Mouse (Mus musculus) right cerebral cortex, postnatal 10 days (tissue): ENCODE measurements at regions not wholly inside any gene's neighbourhood (a gene's known extent, or its start where the extent isn't known, plus 50 kb on each side); places are given as distances from the start of the nearest gene placed in this dataset.

Experiments
- DNase-seq, 2 experiments: peaks; one replicate each; pipeline ENCODE4 v3.0.0; 2021; ENCODE audit warnings: low spot score in 2 of 2

GRCm38 (mm10) chr12:12570563-12571251 lies 308.8 kb downstream of the Fam49a start:
- DNase-seq = no peak

- no peak for DNase-seq
Observed at GRCm38 (mm10) chr12:12567734-12568104, 305.8 kb downstream of the Fam49a start.

GRCm38 (mm10) chr12:12567058-12567733 lies 305.3 kb downstream of the Fam49a start:
- peak; percentile 49 to 70 for DNase-seq

GRCm38 (mm10) chr12:12562267-12562666 lies 300.3 kb downstream of the Fam49a start:
- DNase-seq = no peak

GRCm38 (mm10) chr12:12551818-12552217 lies 289.9 kb downstream of the Fam49a start:
- DNase-seq = no peak

- no peak for DNase-seq
Observed at GRCm38 (mm10) chr12:12549649-12550048, 287.7 kb downstream of the Fam49a start.

- DNase-seq = no peak
Observed at GRCm38 (mm10) chr12:12548688-12549087, 286.7 kb downstream of the Fam49a start.

- DNase-seq = no peak
Observed at GRCm38 (mm10) chr12:12547477-12547876, 285.5 kb downstream of the Fam49a start.

- no peak for DNase-seq
Observed at GRCm38 (mm10) chr12:12546372-12547031, 284.6 kb downstream of the Fam49a start.

GRCm38 (mm10) chr12:12541076-12542070 lies 279.4 kb downstream of the Fam49a start:
- no peak for DNase-seq

GRCm38 (mm10) chr12:12539291-12539690 lies 277.4 kb downstream of the Fam49a start:
- DNase-seq = no peak

GRCm38 (mm10) chr12:12534779-12535178 lies 272.8 kb downstream of the Fam49a start:
- DNase-seq = no peak

- no peak for DNase-seq
Observed at GRCm38 (mm10) chr12:12530796-12531195, 268.9 kb downstream of the Fam49a start.

GRCm38 (mm10) chr12:12529541-12529940 lies 267.6 kb downstream of the Fam49a start:
- DNase-seq = no peak

- no peak for DNase-seq
Observed at GRCm38 (mm10) chr12:12528478-12528981, 266.6 kb downstream of the Fam49a start.

GRCm38 (mm10) chr12:12527766-12528477 lies 266.0 kb downstream of the Fam49a start:
- DNase-seq = peak in 1 of 2 experiments; percentile 27

- peak in 1 of 2 experiments; percentile 28 for DNase-seq
Observed at GRCm38 (mm10) chr12:12527366-12527765, 265.4 kb downstream of the Fam49a start.

GRCm38 (mm10) chr12:12520311-12520852 lies 258.4 kb downstream of the Fam49a start:
- DNase-seq = no peak

- DNase-seq = no peak
Observed at GRCm38 (mm10) chr12:12518490-12519070, 256.6 kb downstream of the Fam49a start.

- no peak for DNase-seq
Observed at GRCm38 (mm10) chr12:12517020-12517419, 255.1 kb downstream of the Fam49a start.
